Mouse (Mus musculus) C2C12 (cell line): ENCODE results near the gene Edn2. TPM values are rescaled to one million over a fixed set of nuclear protein-coding genes. Genes with fewer than 3 reads are reported as not detected.
A peak's percentile ranks its signal among the peaks of the same experiment; 100 is the strongest.

Source experiments
- H3K27me3 ChIP-seq: one replicate; pipeline ENCODE4 v1.6.1; 2011; ENCODE audit not compliant: control insufficient read depth, insufficient read depth, insufficient read length
- H3K36me3 ChIP-seq: one replicate; pipeline ENCODE4 v1.6.1; 2011; ENCODE audit not compliant: control insufficient read depth, insufficient read depth
- H3K4me3 ChIP-seq: one replicate; pipeline ENCODE4 v1.5.1; 2011; ENCODE audit warnings: mild to moderate bottlenecking, control low read depth; ENCODE audit not compliant: poor library complexity, insufficient read depth, severe bottlenecking
- H3K79me2 ChIP-seq: one replicate; pipeline ENCODE4 v1.6.1; 2011; ENCODE audit not compliant: control insufficient read depth, insufficient read depth
- H3K79me3 ChIP-seq: one replicate; pipeline ENCODE4 v1.6.1; 2011; ENCODE audit warnings: low read depth, control low read depth
- H3ac ChIP-seq: one replicate; pipeline ENCODE3; 2011; ENCODE audit warnings: low read depth; ENCODE audit not compliant: control insufficient read depth, insufficient read length
- CEBPB ChIP-seq: IDR thresholded peaks from one replicate; pipeline ENCODE4 v1.6.1; 2011; ENCODE audit warnings: low read depth, mild to moderate bottlenecking, control low read depth, moderate library complexity
- CTCF ChIP-seq: IDR thresholded peaks from one replicate; pipeline ENCODE4 v1.5.1; 2011; ENCODE audit not compliant: control insufficient read depth, insufficient read depth, insufficient read length
- FOSL1 ChIP-seq: IDR thresholded peaks from one replicate; pipeline ENCODE4 v1.8.0; 2011; ENCODE audit warnings: mild to moderate bottlenecking, low read length; ENCODE audit not compliant: poor library complexity, insufficient read depth, severe bottlenecking
- MAX ChIP-seq: IDR thresholded peaks from one replicate; pipeline ENCODE4 v1.6.1; 2011; ENCODE audit warnings: mild to moderate bottlenecking, control low read depth
- MYOD1 ChIP-seq: IDR thresholded peaks from one replicate; pipeline ENCODE4 v1.6.1; 2011; ENCODE audit warnings: low read depth; ENCODE audit not compliant: control insufficient read depth, insufficient read length
- MYOG ChIP-seq: IDR thresholded peaks from one replicate; pipeline ENCODE4 v1.6.1; 2011; ENCODE audit not compliant: control insufficient read depth, insufficient read length; ENCODE audit errors: extremely low read depth
- USF1 ChIP-seq: IDR thresholded peaks from one replicate; pipeline ENCODE4 v1.6.1; 2011; ENCODE audit warnings: low read depth, mild to moderate bottlenecking, control low read depth, moderate library complexity
- long read RNA-seq, 2 experiments: library from polyadenylated mRNA; unstranded; transcript quantifications; one replicate each; pipeline ENCODE4 v2.0.0; 2019 to 2020
- polyA plus RNA-seq: library from polyadenylated mRNA; unstranded; fragments of >200 nt; fragmentation: generic; extraction: Trizol; gene quantifications from one replicate; pipeline ENCODE4 v1.2.1, GENCODE M21; 2012; ENCODE audit warnings: missing spikeins

Gene Edn2
- not detected for polyA plus RNA-seq
- long read RNA-seq, experiment 1: 0 reads
- long read RNA-seq, experiment 2: 0 reads

DNA sequence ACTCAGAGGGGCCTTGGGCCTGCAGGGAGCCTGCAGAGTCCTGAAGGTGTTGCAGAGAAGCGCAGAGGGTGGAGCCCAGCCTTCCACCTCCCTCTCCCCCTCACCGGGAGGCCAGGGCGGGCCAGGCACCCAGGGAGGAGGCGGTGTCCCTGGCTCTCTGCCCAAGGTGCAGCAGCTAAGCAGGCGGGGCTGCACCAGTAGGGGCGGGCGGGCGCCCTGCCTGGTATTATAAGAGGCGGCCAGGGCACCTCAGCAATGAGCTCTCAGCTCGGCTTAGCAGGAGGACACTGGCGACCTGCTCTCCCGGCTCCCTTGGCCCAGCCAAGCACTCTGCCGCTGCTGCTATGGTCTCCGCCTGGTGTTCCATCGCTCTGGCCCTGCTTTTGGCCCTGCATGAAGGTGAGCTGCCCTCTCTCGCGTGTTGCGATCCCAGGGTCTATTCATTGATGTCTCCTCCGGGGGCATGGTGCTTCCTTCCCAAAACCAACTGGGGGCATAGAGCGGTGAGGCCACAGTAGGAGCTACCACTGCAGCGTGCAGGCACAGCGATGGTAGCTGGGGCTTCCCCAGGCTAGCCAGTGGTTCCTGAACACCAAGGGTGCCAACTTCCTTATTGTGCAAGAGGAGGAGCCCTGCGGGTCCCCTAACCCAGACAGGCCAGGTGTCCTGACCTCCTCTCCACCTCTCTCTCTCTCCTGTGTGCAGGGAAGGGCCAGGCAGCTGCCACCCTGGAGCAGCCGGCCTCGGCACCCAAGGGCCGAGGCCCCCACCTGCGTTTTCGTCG is at the start of gene Edn2:
Gene Edn2 (plus strand): TSS at position 41 of the 784 bp plus-strand sequence.
- no peak within 1 kb of the TSS for H3K4me3 ChIP-seq

GRCm38 (mm10) chr4:120115516-120115915 is 45.5 kb upstream of the Edn2 start:
- no peaks in the 10 kb centered on the region for H3K79me3 ChIP-seq
- no peak for TF ChIP-seq MAX
- TF ChIP-seq CTCF: no peak
- TF ChIP-seq USF1: no peak
- no peak for TF ChIP-seq FOSL1
- TF ChIP-seq CEBPB: no peak
- no peak for TF ChIP-seq MYOD1
- no peak for TF ChIP-seq MYOG
- H3K4me3 ChIP-seq: no peak overlapping the region
- no peak overlapping the region for H3ac ChIP-seq
- H3K27me3 ChIP-seq: no peaks in the 10 kb centered on the region
- no peaks in the 10 kb centered on the region for H3K79me2 ChIP-seq
- no peaks in the 10 kb centered on the region for H3K36me3 ChIP-seq

More for the DNA sequence above, at the start of gene Edn2:
- H3K36me3 ChIP-seq: no peaks in the 10 kb centered on the region
- no peaks in the 10 kb centered on the region for H3K27me3 ChIP-seq
- no peaks in the 10 kb centered on the region for H3K79me2 ChIP-seq
- no peak within 1 kb of the TSS for H3ac ChIP-seq
- no peaks in the 10 kb centered on the region for H3K79me3 ChIP-seq
- TF ChIP-seq USF1: no peak
- no peak for TF ChIP-seq FOSL1
- no peak for TF ChIP-seq MAX
- TF ChIP-seq MYOD1: no peak
- no peak for TF ChIP-seq CEBPB
- TF ChIP-seq MYOG: no peak

- H3K79me3 ChIP-seq: no peaks in the 10 kb centered on the region
- no peak overlapping the region for H3K4me3 ChIP-seq
- H3ac ChIP-seq: no peak overlapping the region
- TF ChIP-seq FOSL1: no peak
- no peak for TF ChIP-seq CTCF
- TF ChIP-seq USF1: peak; percentile 18
- no peaks in the 10 kb centered on the region for H3K36me3 ChIP-seq
- no peaks in the 10 kb centered on the region for H3K79me2 ChIP-seq
- H3K27me3 ChIP-seq: no peaks in the 10 kb centered on the region
These were observed 44.7 kb upstream of the Edn2 start for GRCm38 (mm10) chr4:120116312-120116711.

- Histone ChIP-seq H3K27me3 (no peaks in the 10 kb centered on the region), H3ac (no peak overlapping the region), H3K79me2 (no peaks in the 10 kb centered on the region), H3K4me3 (no peak overlapping the region), H3K36me3 (no peaks in the 10 kb centered on the region), H3K79me3 (no peaks in the 10 kb centered on the region)
- TF ChIP-seq MAX (peak; percentile 79), CTCF (peak; percentile 83), FOSL1 (no peak)
These were observed 40.7 kb upstream of the Edn2 start for GRCm38 (mm10) chr4:120120276-120120675.

DNA sequence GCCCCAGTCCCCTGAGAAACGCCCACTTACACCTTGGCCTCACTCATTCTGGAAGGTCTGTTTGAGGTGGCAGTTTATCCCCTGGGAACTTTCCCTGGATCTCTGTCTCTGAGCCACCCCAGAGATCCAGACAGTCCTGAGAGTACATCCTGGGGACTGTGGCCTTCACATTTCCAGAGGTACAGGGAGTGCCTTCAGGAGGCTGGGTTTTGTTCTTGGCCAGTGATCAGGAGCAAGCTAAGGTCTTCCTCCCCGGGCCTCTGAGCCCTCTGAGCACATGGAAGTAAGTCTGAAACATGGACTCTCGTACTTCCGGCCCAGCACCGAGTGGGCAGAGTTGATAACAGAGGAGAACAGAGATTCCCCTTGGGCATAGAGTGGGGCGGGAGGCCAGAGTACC is 36.4 kb upstream of the Edn2 start:
- Histone ChIP-seq H3K36me3 (no peaks in the 10 kb centered on the region), H3K4me3 (no peak overlapping the region), H3ac (no peak overlapping the region), H3K27me3 (no peaks in the 10 kb centered on the region), H3K79me3 (no peaks in the 10 kb centered on the region), H3K79me2 (no peaks in the 10 kb centered on the region)
- no peak for TF ChIP-seq MYOD1
- TF ChIP-seq MYOG: no peak
- TF ChIP-seq USF1: no peak
- TF ChIP-seq CTCF: no peak
- no peak for TF ChIP-seq MAX
- no peak for TF ChIP-seq FOSL1
- TF ChIP-seq CEBPB: no peak

DNA sequence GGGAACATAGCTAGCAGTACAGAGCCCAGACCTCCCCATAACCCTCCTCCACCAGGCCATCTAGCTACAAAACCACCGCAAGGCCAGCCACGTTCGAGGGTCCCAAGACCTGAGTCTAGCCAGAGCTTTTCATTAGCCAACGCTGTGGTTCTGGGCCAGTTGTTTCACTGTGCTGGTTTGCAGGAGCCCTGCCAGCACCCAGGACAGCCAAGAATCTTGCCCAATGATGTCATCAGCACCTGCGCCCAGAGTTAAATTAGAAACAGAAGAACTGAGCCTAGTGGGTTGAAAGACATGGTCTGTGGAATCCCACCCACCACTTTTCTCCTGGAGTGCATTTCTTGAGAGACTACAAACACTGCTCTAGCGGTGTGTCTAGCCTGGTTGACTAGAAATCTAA is 35.0 kb upstream of the Edn2 start:
- H3K79me2 ChIP-seq: no peaks in the 10 kb centered on the region
- no peaks in the 10 kb centered on the region for H3K27me3 ChIP-seq
- no peaks in the 10 kb centered on the region for H3K79me3 ChIP-seq
- H3K36me3 ChIP-seq: no peaks in the 10 kb centered on the region
- no peak overlapping the region for H3K4me3 ChIP-seq
- H3ac ChIP-seq: no peak overlapping the region
- TF ChIP-seq CEBPB: no peak
- no peak for TF ChIP-seq MYOD1
- TF ChIP-seq FOSL1: no peak
- no peak for TF ChIP-seq MYOG
- TF ChIP-seq USF1: no peak
